Mouse (Mus musculus): ENCODE data around the gene Lingo1. TPM values are rescaled to one million over a fixed set of nuclear protein-coding genes. Genes with fewer than 3 reads are reported as not detected.

Lingo1 gene
- polyA plus RNA-seq, 1 experiment from 2014 or later, result 0.36 TPM

DNA sequence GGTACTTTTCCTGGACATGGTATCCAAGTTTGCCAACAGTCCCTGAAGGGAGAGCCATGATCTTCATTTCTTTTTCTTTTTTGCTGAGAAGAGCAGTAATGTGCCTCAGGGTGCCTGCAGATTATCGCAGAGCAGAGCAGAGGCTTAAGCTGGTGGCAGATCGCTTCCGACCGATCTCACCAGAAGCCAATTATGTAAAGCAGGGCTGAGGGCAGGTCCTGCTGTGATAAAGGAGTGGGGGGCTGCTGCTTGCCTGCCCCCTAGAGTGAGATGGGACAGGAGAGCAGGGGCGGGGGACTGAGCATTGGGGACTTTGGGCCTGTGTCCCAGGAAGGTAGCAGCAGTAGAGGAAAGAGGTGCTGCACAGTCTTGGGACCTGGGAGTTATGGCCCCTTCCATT, 186.8 kb downstream of the Lingo1 start:
- Histone ChIP-seq H3K4me2 (no peak overlapping the region), H3K27ac (no peak overlapping the region), H3K4me3 (replicated peaks) (no peak overlapping the region), H3K36me3 (no peaks in the 10 kb centered on the region), H3K27me3 (no peaks in the 10 kb centered on the region), H3K9me3 (replicated peaks) (no peaks in the 10 kb centered on the region), H3K4me1 (replicated peaks) (peaks cover 5% of the 10 kb centered on the region), H3K9ac (no peak overlapping the region)
- ATAC-seq (ENCODE audit: low read depth) (no peak), DNase-seq (no peak)
- 42% methylated on average over 5 of the region's 5 CpGs for WGBS (ENCODE audit: insufficient replicate concordance)

GRCm38 (mm10) chr9:56608691-56609351, 187.4 kb downstream of the Lingo1 start:
- peaks cover 5% of the 10 kb centered on the region for H3K4me1 ChIP-seq (replicated peaks)
- no peak overlapping the region for H3K4me2 ChIP-seq
- H3K4me3 ChIP-seq (replicated peaks), result no peak overlapping the region
- H3K36me3 ChIP-seq, result no peaks in the 10 kb centered on the region
- DNase-seq (no peak), ATAC-seq (ENCODE audit: low read depth) (no peak)
- H3K9me3 ChIP-seq (replicated peaks), result no peaks in the 10 kb centered on the region
- no peak overlapping the region for H3K9ac ChIP-seq
- H3K27me3 ChIP-seq, result no peaks in the 10 kb centered on the region
- H3K27ac ChIP-seq, result no peak overlapping the region
- WGBS (ENCODE audit: insufficient replicate concordance), result 28% methylated on average over 11 of the region's 11 CpGs

DNA sequence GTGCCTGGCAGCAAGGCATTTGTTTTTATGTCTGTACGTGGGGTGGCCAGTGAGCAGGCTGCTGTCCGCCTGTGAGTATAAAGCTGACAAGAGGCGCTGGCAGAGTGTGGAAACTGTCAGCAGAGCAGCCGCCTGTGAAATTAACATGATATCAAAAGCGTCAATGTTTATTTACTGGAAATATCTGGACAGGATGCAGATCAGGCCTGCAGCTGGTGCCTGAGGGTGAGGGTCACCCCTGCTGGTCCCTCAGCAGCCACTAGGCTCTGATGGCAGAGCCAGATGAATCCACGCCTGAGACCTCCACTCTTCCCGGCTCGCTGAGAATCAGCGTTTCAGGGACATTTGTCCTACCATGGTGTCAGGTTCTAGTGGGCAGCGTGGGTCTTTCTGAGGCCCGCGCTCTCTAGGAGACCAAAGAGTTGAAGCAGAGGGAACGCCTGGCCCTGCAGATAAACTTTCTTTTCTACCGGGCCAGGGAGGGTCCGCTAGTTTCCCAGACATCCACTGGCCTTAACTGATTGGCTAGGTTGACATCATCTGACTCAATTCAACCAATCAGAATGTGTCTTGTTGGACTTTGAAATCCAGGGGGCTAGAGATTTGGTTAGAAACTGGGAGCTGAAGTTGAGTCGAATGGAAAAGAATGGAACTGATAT, 190.1 kb downstream of the Lingo1 start:
- DNase-seq, result peak; percentile 25
- 54% methylated on average over 16 of the region's 16 CpGs for WGBS (ENCODE audit: insufficient replicate concordance)
- Histone ChIP-seq H3K9ac (no peak overlapping the region), H3K4me1 (replicated peaks) (peaks cover 5% of the 10 kb centered on the region), H3K9me3 (replicated peaks) (no peaks in the 10 kb centered on the region), H3K4me2 (no peak overlapping the region), H3K27me3 (no peaks in the 10 kb centered on the region), H3K27ac (no peak overlapping the region), H3K4me3 (replicated peaks) (no peak overlapping the region), H3K36me3 (no peaks in the 10 kb centered on the region)
- ATAC-seq (ENCODE audit: low read depth), result no peak

DNA sequence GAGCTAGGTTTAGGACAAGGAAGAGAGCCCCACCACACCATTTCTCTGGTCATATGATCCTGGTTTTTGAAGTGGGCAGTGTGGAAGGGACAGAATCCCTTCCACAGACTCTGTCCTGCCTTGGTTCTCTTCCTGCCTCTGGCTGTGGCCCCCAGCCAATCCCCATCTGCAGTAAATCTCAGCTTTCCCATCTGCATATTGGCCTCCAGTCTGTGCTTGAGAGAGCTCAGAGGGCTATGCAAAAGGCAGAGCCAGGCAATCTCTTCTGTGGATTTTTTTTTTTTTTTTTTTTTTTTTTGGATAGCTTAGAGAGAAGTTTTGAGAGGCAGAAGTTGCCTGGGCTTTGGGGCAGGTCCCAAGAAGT, 190.8 kb downstream of the Lingo1 start:
- Histone ChIP-seq H3K9me3 (replicated peaks) (no peaks in the 10 kb centered on the region), H3K4me1 (replicated peaks) (peaks cover 5% of the 10 kb centered on the region), H3K27ac (no peak overlapping the region), H3K36me3 (no peaks in the 10 kb centered on the region), H3K4me3 (replicated peaks) (no peak overlapping the region), H3K9ac (no peak overlapping the region), H3K27me3 (no peaks in the 10 kb centered on the region), H3K4me2 (no peak overlapping the region)
- no peak for ATAC-seq (ENCODE audit: low read depth)
- DNase-seq, result no peak

- Histone ChIP-seq H3K27ac (no peak overlapping the region), H3K36me3 (no peaks in the 10 kb centered on the region), H3K4me1 (replicated peaks) (peaks cover 5% of the 10 kb centered on the region), H3K9ac (no peak overlapping the region), H3K27me3 (no peaks in the 10 kb centered on the region), H3K4me3 (replicated peaks) (no peak overlapping the region), H3K9me3 (replicated peaks) (no peaks in the 10 kb centered on the region), H3K4me2 (no peak overlapping the region)
- no peak for DNase-seq
- no peak for ATAC-seq (ENCODE audit: low read depth)
- 33% methylated on average over 12 of the region's 12 CpGs for WGBS (ENCODE audit: insufficient replicate concordance)
These were observed 191.3 kb downstream of the Lingo1 start for GRCm38 (mm10) chr9:56604797-56605442.

DNA sequence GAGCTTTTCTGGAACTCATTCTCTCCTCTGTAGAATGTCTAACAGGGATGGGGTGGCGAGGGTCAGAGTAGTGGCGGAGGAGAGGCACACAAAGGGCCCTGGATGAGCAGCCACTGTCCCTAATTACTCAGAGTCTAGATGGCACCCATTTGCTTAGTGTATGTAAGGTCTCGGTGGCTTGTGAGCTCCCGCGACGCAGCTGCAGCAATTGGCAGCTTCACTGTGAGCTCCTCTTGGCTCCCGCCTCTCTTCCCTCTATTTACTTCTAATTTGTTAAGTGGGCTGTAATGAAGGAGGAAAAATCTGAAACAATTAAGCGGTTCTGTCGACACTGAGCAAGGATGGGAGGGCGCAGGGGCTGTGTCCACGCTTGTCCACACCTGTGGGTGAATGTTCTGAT, 195.6 kb downstream of the Lingo1 start:
- H3K27ac ChIP-seq, result no peak overlapping the region
- 65% methylated on average over 11 of the region's 11 CpGs for WGBS (ENCODE audit: insufficient replicate concordance)

GRCm38 (mm10) chr9:56592639-56593038, 203.6 kb downstream of the Lingo1 start:
- ATAC-seq (ENCODE audit: low read depth) (no peak), DNase-seq (no peak)
- Histone ChIP-seq H3K36me3 (no peaks in the 10 kb centered on the region), H3K9me3 (replicated peaks) (no peaks in the 10 kb centered on the region), H3K27ac (no peak overlapping the region), H3K9ac (no peak overlapping the region), H3K27me3 (0 out of 2 replicates have a peak, but pooled peaks cover 3% of the 10 kb centered on the region), H3K4me2 (no peak overlapping the region), H3K4me3 (replicated peaks) (no peak overlapping the region), H3K4me1 (replicated peaks) (no peaks in the 10 kb centered on the region)
- WGBS (ENCODE audit: insufficient replicate concordance), result 52% methylated on average over 7 of the region's 7 CpGs

More for the DNA sequence above, 195.6 kb downstream of the Lingo1 start:
- Histone ChIP-seq H3K27me3 (no peaks in the 10 kb centered on the region), H3K9me3 (replicated peaks) (no peaks in the 10 kb centered on the region), H3K9ac (no peak overlapping the region), H3K36me3 (no peaks in the 10 kb centered on the region), H3K4me3 (replicated peaks) (no peak overlapping the region), H3K4me1 (replicated peaks) (peaks cover 5% of the 10 kb centered on the region; the same call in 1 of the 2 replicates), H3K4me2 (no peak overlapping the region)
- DNase-seq (no peak), ATAC-seq (ENCODE audit: low read depth) (no peak)

DNA sequence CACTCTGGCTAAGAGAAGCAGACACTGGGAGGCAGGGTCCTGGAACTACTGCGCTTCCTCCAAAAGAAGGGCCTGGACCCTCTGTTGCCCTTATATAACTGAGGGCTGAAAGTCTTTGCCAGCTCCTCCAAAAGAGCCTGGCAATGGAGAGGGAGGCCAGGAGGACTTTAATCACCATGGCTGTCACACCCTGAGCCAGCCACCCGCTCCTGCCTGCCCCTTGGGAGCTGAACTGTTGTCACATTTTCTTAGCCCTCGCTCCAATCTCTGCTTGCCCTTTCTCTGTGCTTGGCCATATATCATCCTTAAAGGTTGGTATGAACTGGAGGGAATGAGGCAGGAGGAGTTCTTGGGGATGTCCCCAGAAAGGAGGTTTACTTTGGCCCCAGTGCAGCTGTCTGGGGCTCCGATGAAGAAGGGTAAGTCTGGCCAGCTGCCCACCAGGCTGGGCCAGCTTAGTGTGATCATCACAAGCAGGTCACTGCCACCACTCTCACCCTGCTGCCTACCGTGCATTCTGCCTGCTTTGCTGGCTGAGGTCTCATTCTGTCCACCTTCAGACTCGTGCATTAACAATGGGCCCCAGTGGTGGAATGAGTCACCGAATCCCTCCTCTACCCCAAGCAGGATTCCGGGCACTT, 204.9 kb downstream of the Lingo1 start:
- 58% methylated on average over 8 of the region's 8 CpGs for WGBS (ENCODE audit: insufficient replicate concordance)
- Histone ChIP-seq H3K36me3 (no peaks in the 10 kb centered on the region), H3K27me3 (0 out of 2 replicates have a peak, but pooled peaks cover 3% of the 10 kb centered on the region), H3K9ac (no peak overlapping the region), H3K27ac (no peak overlapping the region), H3K9me3 (replicated peaks) (no peaks in the 10 kb centered on the region), H3K4me2 (no peak overlapping the region), H3K4me1 (replicated peaks) (no peaks in the 10 kb centered on the region), H3K4me3 (replicated peaks) (no peak overlapping the region)
- ATAC-seq (ENCODE audit: low read depth), result no peak
- no peak for DNase-seq

GRCm38 (mm10) chr9:56589762-56590161, 206.5 kb downstream of the Lingo1 start:
- Histone ChIP-seq H3K9me3 (replicated peaks) (no peaks in the 10 kb centered on the region), H3K4me2 (no peak overlapping the region), H3K36me3 (no peaks in the 10 kb centered on the region), H3K4me3 (replicated peaks) (no peak overlapping the region), H3K4me1 (replicated peaks) (no peaks in the 10 kb centered on the region), H3K9ac (no peak overlapping the region), H3K27me3 (0 out of 2 replicates have a peak, but pooled peaks cover 3% of the 10 kb centered on the region), H3K27ac (no peak overlapping the region)
- DNase-seq (no peak), ATAC-seq (ENCODE audit: low read depth) (no peak)
- 58% methylated on average over 5 of the region's 5 CpGs for WGBS (ENCODE audit: insufficient replicate concordance)

DNA sequence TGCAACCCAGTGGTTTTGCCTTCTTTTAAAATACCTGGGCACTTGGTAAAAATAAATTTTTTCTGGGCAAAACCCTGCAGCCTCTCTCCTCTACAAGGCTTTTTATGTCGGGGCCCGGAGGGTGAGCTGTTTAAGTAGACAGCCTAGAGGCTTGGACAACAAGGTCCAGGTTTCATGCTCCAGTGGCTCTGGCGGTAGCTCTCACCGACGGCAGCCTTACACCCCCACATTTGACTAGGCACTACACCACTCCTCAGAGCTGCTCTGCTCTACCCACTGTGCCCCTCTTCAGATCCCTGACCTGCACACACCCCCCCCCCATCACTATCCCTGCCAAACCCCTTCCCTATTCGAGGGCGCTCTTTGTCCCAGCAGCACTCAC, 212.2 kb downstream of the Lingo1 start:
- DNase-seq, result no peak
- H3K27me3 ChIP-seq, result no peaks in the 10 kb centered on the region
- WGBS (ENCODE audit: insufficient replicate concordance), result 65% methylated on average over 7 of the region's 7 CpGs

DNA sequence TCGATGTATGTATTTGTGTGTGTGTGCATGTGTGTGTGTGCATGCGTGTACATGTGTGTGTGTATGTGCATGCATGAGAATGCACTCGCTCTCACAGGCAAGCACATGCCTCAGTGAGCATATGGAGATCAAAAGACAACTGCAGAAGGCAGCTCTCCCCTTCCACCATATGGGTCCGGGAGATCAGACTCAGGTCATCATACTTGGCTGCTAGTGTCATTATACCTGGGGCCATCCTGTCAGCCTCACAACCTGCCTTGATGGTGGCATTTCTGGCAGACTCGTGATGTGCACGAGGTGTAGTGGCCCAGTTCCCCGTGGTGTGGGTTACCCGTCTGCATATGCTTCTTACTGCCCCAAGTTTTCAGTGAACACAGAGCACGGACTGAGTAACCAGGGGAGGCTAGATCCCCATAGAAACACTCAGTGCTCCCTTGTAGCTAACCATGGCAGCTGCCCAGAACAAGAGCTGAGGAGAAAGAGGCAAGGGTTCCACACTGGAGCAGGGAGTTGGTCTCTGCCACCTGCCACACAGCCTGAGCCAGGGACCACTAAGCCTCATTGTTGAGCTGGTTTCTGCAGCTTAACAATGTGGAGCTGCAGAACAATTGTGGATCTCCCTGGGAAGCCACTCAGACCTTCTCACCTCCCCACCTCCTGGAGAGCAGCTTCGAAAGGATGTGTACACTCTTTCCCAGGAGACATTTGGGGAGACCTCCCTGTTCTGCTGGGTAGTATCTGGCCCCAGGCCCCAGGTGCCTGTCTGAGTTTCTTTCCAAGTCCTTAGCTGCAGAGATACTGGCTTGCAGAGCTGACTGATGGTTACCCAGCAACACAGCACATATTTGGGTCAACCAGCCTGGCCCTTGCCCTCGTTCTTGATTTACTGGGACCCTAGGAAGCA, 212.9 kb downstream of the Lingo1 start:
- ATAC-seq (ENCODE audit: low read depth), result no peak
- no peak for DNase-seq
- no peak overlapping the region for H3K9ac ChIP-seq
- no peaks in the 10 kb centered on the region for H3K4me1 ChIP-seq (replicated peaks)
- H3K9me3 ChIP-seq (replicated peaks), result no peaks in the 10 kb centered on the region
- H3K4me3 ChIP-seq (replicated peaks), result no peak overlapping the region
- no peaks in the 10 kb centered on the region for H3K36me3 ChIP-seq
- WGBS (ENCODE audit: insufficient replicate concordance), result 56% methylated on average over 11 of the region's 11 CpGs
- H3K27ac ChIP-seq, result no peak overlapping the region
- no peak overlapping the region for H3K4me2 ChIP-seq
- H3K27me3 ChIP-seq, result no peaks in the 10 kb centered on the region

More for the DNA sequence above, 212.2 kb downstream of the Lingo1 start:
- Histone ChIP-seq H3K9me3 (replicated peaks) (no peaks in the 10 kb centered on the region), H3K4me2 (no peak overlapping the region), H3K27ac (no peak overlapping the region), H3K4me1 (replicated peaks) (no peaks in the 10 kb centered on the region), H3K4me3 (replicated peaks) (no peak overlapping the region), H3K9ac (no peak overlapping the region), H3K36me3 (no peaks in the 10 kb centered on the region)
- no peak for ATAC-seq (ENCODE audit: low read depth)

Measured in liver, embryonic 13.5 days (tissue).